Mouse (Mus musculus) ES-E14 (cell line): ENCODE measurements at regions not wholly inside any gene's neighbourhood (a gene's known extent, or its start where the extent isn't known, plus 50 kb on each side); places are given as distances from the start of the nearest gene placed in this dataset.

ENCODE experiments used
- DNase-seq: peaks from one replicate; pipeline ENCODE4 v3.0.0-alpha.2; 2013; ENCODE audit warnings: low read depth, low spot score
- H3K27ac ChIP-seq: 2 replicates; pipeline ENCODE4 v1.5.1; 2012; ENCODE audit warnings: low read depth, mild to moderate bottlenecking, low read length, moderate library complexity, mixed read lengths; ENCODE audit not compliant: poor library complexity, insufficient read depth, severe bottlenecking
- H3K36me3 ChIP-seq: 2 replicates; pipeline ENCODE4 v1.6.1; 2012; ENCODE audit warnings: mild to moderate bottlenecking, low read length, moderate library complexity, mixed read lengths; ENCODE audit not compliant: control insufficient read depth, poor library complexity, insufficient read depth, severe bottlenecking
- H3K4me1 ChIP-seq, 2 experiments: fragments of 150-350 bp in 1 of 2; sonication (generic) in 1 of 2; 2 replicates each; pipeline ENCODE4 v1.6.1; 2012; ENCODE audit warnings: low read length in 2 of 2, mild to moderate bottlenecking in 1 of 2, mixed read lengths in 1 of 2; ENCODE audit not compliant: control insufficient read depth in 2 of 2, insufficient read depth in 2 of 2, poor library complexity in 1 of 2
- H3K4me3 ChIP-seq, 2 experiments: fragments of 150-350 bp in 1 of 2; sonication (generic) in 1 of 2; 2 replicates each; pipeline ENCODE4 v1.5.1; 2012; ENCODE audit warnings: low read length in 2 of 2, low read depth in 1 of 2, mild to moderate bottlenecking in 1 of 2, mixed read lengths in 1 of 2; ENCODE audit not compliant: insufficient read depth in 1 of 2, poor library complexity in 1 of 2, severe bottlenecking in 1 of 2
- H3K9ac ChIP-seq: 2 replicates; pipeline ENCODE4 v1.6.1; 2012; ENCODE audit warnings: low read depth, mild to moderate bottlenecking, low read length, mixed read lengths; ENCODE audit not compliant: poor library complexity, insufficient read depth, severe bottlenecking
- H3K9me3 ChIP-seq: fragments of 150-350 bp; sonication (generic); 2 replicates; pipeline ENCODE4 v1.6.1; 2012; ENCODE audit warnings: low read depth, mild to moderate bottlenecking, low read length; ENCODE audit not compliant: control insufficient read depth, insufficient read depth
- CHD2 ChIP-seq: IDR thresholded peaks from 2 replicates; pipeline ENCODE4 v1.6.1; 2014; ENCODE audit warnings: mild to moderate bottlenecking, low read depth, low read length, inconsistent platforms
- HCFC1 ChIP-seq: IDR thresholded peaks from 2 replicates; pipeline ENCODE4 v1.6.1; 2012; ENCODE audit warnings: low read length, inconsistent platforms, borderline replicate concordance; ENCODE audit not compliant: insufficient read depth
- MAFK ChIP-seq: IDR thresholded peaks from 2 replicates; pipeline ENCODE4 v1.6.1; 2014; ENCODE audit warnings: mild to moderate bottlenecking, low read depth, low read length, inconsistent platforms; ENCODE audit not compliant: insufficient read depth
- ZC3H11A ChIP-seq: IDR thresholded peaks from 2 replicates; pipeline ENCODE4 v1.6.1; 2012; ENCODE audit warnings: low read depth, mild to moderate bottlenecking, inconsistent platforms, low read length, borderline replicate concordance
- ZNF384 ChIP-seq: IDR thresholded peaks from 2 replicates; pipeline ENCODE4 v1.6.1; 2012; ENCODE audit warnings: low read depth, low read length, inconsistent platforms
- in situ Hi-C, 2 experiments: fragments of 600-800 bp; cut with MboI; formaldehyde crosslinking; loops; one replicate each; pipeline ENCODE4 v1.15.1; 2025; ENCODE audit warnings: low sequenced_read_pairs in 2 of 2, inconsistent platforms in 1 of 2; ENCODE audit not compliant: unreplicated experiment in 2 of 2

- no peaks in the 10 kb centered on the region for H3K36me3 ChIP-seq
- H3K4me3 ChIP-seq = no peak overlapping the region
- H3K9me3 ChIP-seq = no peaks in the 10 kb centered on the region
- no peaks in the 10 kb centered on the region for H3K4me1 ChIP-seq
- no peak for DNase-seq
- in situ Hi-C loops = no loop called here
- no peak overlapping the region for H3K27ac ChIP-seq
- TF ChIP-seq ZC3H11A (no peak), MAFK (peak; percentile 63; the same call in 1 of the 2 replicates)
- H3K9ac ChIP-seq = no peak overlapping the region
These were observed 57.0 kb upstream of the Tnfsf11 start for GRCm38 (mm10) chr14:78364822-78365221.

GRCm38 (mm10) chr14:78363123-78363522, 55.3 kb upstream of the Tnfsf11 start:
- Histone ChIP-seq H3K36me3 (no peaks in the 10 kb centered on the region), H3K4me1 (no peaks in the 10 kb centered on the region), H3K9me3 (no peaks in the 10 kb centered on the region), H3K9ac (no peak overlapping the region), H3K4me3 (no peak overlapping the region), H3K27ac (no peak overlapping the region)
- TF ChIP-seq ZC3H11A (no peak), ZNF384 (no peak), MAFK (no peak), CHD2 (no peak), HCFC1 (no peak)
- no peak for DNase-seq
- in situ Hi-C loops = no loop called here
